Mouse (Mus musculus) liver, embryonic 14.5 days (tissue): Measurements from ENCODE around the gene Gpr162. TPM values are rescaled to one million over a fixed set of nuclear protein-coding genes. Genes with fewer than 3 reads are reported as not detected.

ENCODE experiments used
- ATAC-seq: fragments of 200-750 bp; cut with Nextera tagmentation; 2 replicates; pipeline ENCODE4 v1.8.0; 2017; ENCODE audit warnings: moderate number of reproducible peaks, mild to moderate bottlenecking, moderate library complexity; ENCODE audit not compliant: insufficient read depth
- DNase-seq, 3 experiments: peaks; one replicate each; pipeline ENCODE4 v3.0.0-alpha.2; 2012 to 2013; ENCODE audit warnings: low read depth in 3 of 3, low spot score in 3 of 3
- H3K27ac ChIP-seq: fragments of 300-500 bp; sonication (generic); 2 replicates; pipeline ENCODE4 v1.5.1; 2014; ENCODE audit warnings: moderate library complexity, mild to moderate bottlenecking, control low read depth, inconsistent platforms
- H3K27me3 ChIP-seq: fragments of 300-500 bp; sonication (generic); 2 replicates; pipeline ENCODE4 v1.6.1; 2014; ENCODE audit warnings: mild to moderate bottlenecking, low read length, moderate library complexity; ENCODE audit not compliant: control insufficient read depth, insufficient read depth
- H3K36me3 ChIP-seq: fragments of 300-500 bp; sonication (generic); replicated peaks from 2 replicates; pipeline ENCODE4 v1.6.1; 2014; ENCODE audit warnings: low read depth; ENCODE audit not compliant: control insufficient read depth, insufficient read depth
- H3K4me1 ChIP-seq, 2 experiments: fragments of 200-500 bp in 1 of 2; fragments of 300-500 bp in 1 of 2; sonication (generic) in 1 of 2; replicated peaks; 2 replicates each; pipeline ENCODE4 v1.6.1; 2012 to 2014; ENCODE audit warnings: antibody characterized with exemption in 1 of 2, inconsistent platforms in 1 of 2, low read length in 1 of 2; ENCODE audit not compliant: control insufficient read depth in 2 of 2, insufficient read depth in 2 of 2
- H3K4me2 ChIP-seq: fragments of 300-500 bp; sonication (generic); 2 replicates; pipeline ENCODE4 v1.6.1; 2014; ENCODE audit warnings: low read depth, mild to moderate bottlenecking, control low read depth, moderate library complexity
- H3K4me3 ChIP-seq, 2 experiments: fragments of 200-500 bp in 1 of 2; fragments of 300-500 bp in 1 of 2; sonication (generic) in 1 of 2; 2 replicates each; pipeline ENCODE4 v1.5.1; 2012 to 2014; ENCODE audit warnings: low read depth in 2 of 2, low read length in 2 of 2, mild to moderate bottlenecking in 2 of 2, control low read depth in 1 of 2, inconsistent platforms in 1 of 2, moderate library complexity in 1 of 2; ENCODE audit not compliant: insufficient read depth in 1 of 2
- H3K9ac ChIP-seq: fragments of 300-500 bp; sonication (generic); replicated peaks from 2 replicates; pipeline ENCODE4 v1.6.1; 2014; ENCODE audit warnings: mild to moderate bottlenecking, control low read depth, moderate library complexity
- H3K9me3 ChIP-seq: fragments of 300-500 bp; sonication (generic); 2 replicates; pipeline ENCODE4 v1.6.1; 2016; ENCODE audit warnings: low read length, mixed read lengths; ENCODE audit not compliant: control insufficient read depth
- CTCF ChIP-seq: IDR thresholded peaks from 2 replicates; pipeline ENCODE4 v1.5.1; 2016; ENCODE audit warnings: antibody characterized with exemption, low read depth, control low read depth
- EP300 ChIP-seq: IDR thresholded peaks from 2 replicates; pipeline ENCODE4 v1.6.1; 2016; ENCODE audit warnings: antibody characterized with exemption, low read depth
- WGBS: fragments of 180-500 bp; shearing (Covaris S2); extraction: QIAGEN DNeasy Blood & Tissue Kit; methylation state at CpG from one replicate; pipeline ENCODE4 v1.1.7; 2014; ENCODE audit not compliant: insufficient replicate concordance; 5-methylcytosine and 5-hydroxymethylcytosine counted together
- polyA plus RNA-seq, 2 experiments: library from polyadenylated mRNA; depleted of rRNA in 1 of 2; stranded (reverse) in 1 of 2; unstranded in 1 of 2; fragments of >200 nt; fragmentation: Nextera tagmentation in 1 of 2; extraction: Ambion mirVana in 1 of 2; gene quantifications; 2 replicates each; pipeline versions ENCODE4 v1.2.1 to v1.2.3; 2012 to 2014

Gpr162 gene
- polyA plus RNA-seq, 2 experiments = 0.03 TPM; not detected in 1

DNA sequence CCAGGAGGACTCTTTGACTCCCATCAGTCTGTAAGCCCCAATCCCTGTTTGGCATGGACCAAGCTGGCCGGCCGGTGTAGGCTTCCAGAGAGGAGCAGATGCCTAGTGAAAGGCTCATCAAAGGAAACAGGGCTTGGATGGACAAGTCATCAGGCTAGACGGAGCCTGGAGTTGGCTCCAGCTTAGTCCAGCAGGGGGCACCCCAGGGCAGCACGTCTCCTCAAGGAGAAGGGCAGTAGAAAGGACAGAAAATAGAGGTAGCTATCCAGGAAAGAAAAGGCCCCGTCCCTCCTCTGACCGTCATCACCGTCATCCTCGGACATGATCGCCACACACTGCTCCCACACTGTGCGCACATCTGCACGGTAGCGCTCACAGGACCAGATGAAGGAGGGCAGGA is 4.1 kb downstream of the Gpr162 start:
- H3K9me3 ChIP-seq = no peaks in the 10 kb centered on the region
- no peak overlapping the region for H3K27ac ChIP-seq
- TF ChIP-seq CTCF (peak; percentile 88), EP300 (no peak)
- no peak overlapping the region for H3K9ac ChIP-seq
- no peaks in the 10 kb centered on the region for H3K36me3 ChIP-seq
- no peaks in the 10 kb centered on the region for H3K4me1 ChIP-seq
- no peak overlapping the region for H3K4me3 ChIP-seq
- no peak overlapping the region for H3K4me2 ChIP-seq
- peak; percentile 24 to 33 (median 26) for DNase-seq
- H3K27me3 ChIP-seq = peaks cover 75% of the 10 kb centered on the region
- 4% methylated on average over 12 of the region's 12 CpGs for WGBS
- ATAC-seq = no peak

DNA sequence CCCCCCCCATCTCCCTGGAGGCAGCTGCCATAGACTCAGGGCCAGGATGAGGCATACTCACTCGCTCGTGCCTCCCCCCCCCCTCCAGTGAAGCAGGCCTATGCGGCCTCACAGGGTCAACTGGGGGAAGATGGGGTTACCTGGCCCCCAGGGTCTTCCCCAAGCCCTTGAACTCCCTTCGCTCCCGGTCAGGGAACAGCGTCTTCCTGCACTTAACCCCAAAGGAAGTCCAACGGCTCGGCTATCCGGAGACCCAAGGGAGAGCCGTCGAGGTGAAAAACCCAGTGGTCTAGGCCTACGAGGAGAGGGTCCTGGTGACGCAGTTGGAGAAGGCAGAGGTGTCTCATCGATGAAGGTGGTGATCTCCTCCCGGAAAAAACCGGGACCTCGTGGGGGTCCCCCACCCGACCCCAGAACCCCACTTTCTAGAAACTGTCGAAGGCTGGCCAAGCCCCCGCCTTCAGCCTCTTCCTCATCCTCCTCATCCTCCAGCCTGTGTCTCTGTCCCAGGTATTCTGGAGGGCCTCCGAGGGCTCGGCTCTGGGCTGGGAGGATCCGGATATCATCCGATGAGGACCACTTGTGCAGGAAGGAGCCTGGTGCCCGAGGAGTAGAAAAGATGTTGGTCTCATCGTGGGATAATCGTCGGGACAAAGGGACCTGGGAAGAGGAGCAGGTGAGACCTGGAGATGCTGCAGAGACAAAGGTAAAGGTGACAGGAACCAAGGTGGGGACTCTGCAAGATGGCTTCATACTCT is 5.0 kb downstream of the Gpr162 start:
- Histone ChIP-seq H3K4me3 (no peak overlapping the region), H3K27ac (no peak overlapping the region), H3K4me2 (no peak overlapping the region), H3K27me3 (peaks cover 68% of the 10 kb centered on the region), H3K9ac (no peak overlapping the region), H3K9me3 (no peaks in the 10 kb centered on the region), H3K36me3 (no peaks in the 10 kb centered on the region), H3K4me1 (no peaks in the 10 kb centered on the region)
- TF ChIP-seq EP300 = no peak
- ATAC-seq = no peak
- WGBS = 53% methylated on average over 28 of the region's 28 CpGs
- no peak for DNase-seq

DNA sequence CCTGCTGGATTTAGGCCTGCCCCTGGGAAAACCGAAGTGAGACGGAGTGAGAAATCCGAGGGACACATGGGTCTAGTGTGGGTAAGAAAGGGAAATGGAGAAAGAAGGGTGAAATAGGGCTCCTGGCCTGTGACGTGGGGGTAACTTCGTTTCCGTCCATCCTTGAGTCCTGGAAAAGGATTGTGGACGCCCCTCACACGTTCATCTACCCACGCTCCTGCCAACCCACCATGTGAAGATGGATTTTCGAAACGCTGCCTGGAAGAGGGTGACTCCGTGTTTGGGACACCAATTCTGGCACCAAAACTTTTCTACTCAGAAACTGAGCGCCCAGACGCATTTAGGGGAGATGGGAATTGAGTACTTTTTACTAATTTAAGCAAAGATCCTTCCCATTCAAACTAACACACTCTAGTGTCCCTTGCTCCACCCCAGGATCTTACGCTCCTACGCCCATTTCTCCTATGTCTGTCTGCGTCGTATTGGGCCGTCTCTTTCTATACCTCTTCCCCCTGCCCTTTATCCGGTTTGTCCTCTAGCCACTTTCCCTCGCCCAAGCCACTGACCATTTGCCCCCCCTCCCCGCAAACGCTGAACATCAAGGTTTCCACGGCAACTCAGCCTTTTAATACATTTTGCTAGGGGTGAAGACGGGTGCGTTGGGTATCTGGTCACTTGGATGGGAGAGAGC is 5.8 kb downstream of the Gpr162 start:
- Histone ChIP-seq H3K27ac (no peak overlapping the region), H3K9ac (no peak overlapping the region), H3K27me3 (peaks cover 60% of the 10 kb centered on the region), H3K4me1 (no peaks in the 10 kb centered on the region), H3K9me3 (no peaks in the 10 kb centered on the region), H3K36me3 (no peaks in the 10 kb centered on the region), H3K4me3 (peak overlapping the region in 1 of 2 experiments; percentile 6; a peak in 1 of 4 replicates), H3K4me2 (peak overlapping the region; percentile 65; the same call in 1 of the 2 replicates)
- ATAC-seq (no peak), DNase-seq (no peak)
- WGBS = 22% methylated on average over 26 of the region's 26 CpGs
- TF ChIP-seq CTCF (no peak), EP300 (no peak)

DNA sequence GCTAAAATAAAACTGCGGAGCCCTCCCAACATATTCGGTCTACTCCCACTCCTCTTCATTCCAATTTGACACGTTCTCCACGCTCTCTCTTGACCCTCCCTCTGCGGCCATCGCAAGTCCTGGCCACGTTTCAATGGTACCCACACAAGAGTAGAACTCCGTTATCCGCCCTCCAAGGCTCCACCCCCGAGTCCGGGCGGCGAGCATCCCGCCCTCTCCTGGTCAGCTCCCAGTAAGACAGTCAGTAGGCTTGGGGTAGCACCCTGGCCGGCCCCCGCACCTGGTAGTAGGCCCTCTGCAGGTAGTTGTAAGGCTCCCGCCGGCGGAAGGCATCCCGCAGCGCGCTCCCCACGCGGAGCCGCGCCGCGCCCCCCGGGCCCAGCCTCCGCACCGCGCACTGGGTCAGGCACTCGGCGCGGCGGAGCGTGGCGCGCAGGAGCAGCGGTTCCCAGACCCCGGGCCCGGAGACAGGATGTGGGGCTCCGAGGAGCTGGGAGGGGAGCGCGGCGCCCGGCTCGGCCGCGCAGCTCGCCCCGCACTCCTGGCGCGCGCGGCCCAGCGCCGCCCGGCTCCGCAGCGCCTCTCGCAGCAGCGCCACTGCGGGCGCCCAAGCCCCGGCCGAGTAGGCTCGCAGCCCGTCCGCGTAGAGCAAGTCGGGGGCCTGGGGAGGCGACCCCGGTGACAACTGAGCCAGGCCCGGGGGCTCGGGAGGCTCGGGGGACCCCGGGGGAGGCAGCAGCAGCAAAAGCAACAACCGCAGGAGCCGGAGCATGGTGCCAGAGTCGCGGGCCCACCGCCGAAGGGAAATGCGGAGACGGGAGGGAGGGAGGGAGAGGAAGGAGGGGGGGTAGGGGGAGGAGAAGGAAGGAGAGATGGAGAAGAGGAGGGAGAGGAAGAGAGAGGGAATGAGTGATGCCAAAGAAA is 6.6 kb downstream of the Gpr162 start, which contains the start of gene P3h3:
TSS of gene P3h3 (minus strand) at position 837 of the 924 bp plus-strand sequence.
- Histone ChIP-seq H3K27me3 (peaks cover 52% of the 10 kb centered on the region), H3K4me2 (peak within 1 kb of the TSS; percentile 65), H3K9ac (no peak within 1 kb of the TSS), H3K27ac (no peak within 1 kb of the TSS), H3K9me3 (no peaks in the 10 kb centered on the region), H3K4me1 (no peaks in the 10 kb centered on the region), H3K4me3 (peak within 1 kb of the TSS; percentile 13 to 54), H3K36me3 (no peaks in the 10 kb centered on the region)
- 1% methylated on average over 83 of the region's 86 CpGs for WGBS
- TF ChIP-seq CTCF (peak; percentile 71), EP300 (no peak)
- peak in 2 of 3 experiments; percentile 9 for DNase-seq
- ATAC-seq = peak; percentile 57; the same call in 1 of the 2 replicates
